In the genomic region with DNA sequence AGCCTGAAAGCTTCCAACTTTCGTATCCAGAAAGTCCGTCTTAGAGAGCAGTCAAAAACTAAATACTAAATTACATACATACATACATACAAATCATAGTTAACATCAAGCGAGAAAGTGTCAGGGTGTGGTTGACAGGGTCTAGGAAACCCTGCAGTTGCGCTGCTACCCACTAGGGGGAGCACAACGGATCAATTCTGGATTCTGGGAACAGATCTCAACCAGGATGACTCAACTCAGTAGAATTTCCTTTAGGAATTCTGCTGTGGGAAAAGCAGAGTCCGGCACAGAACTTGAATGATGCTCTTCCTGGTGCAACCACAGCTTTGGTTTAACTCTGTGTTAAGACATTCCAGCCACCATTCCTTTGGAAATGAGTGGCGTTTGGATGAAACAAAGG, we compare ENCODE assay signal across 9 mouse cellular contexts. TPM values are rescaled to one million over a fixed set of nuclear protein-coding genes. Genes with fewer than 3 reads are reported as not detected.
DNase-seq lines count a peak whose midpoint lies in the region; ATAC-seq and TF ChIP-seq lines count a peak whose summit lies in the region.
"Had no signal": no experiment of that assay in that cellular context is flagged by ENCODE, and none has a peak within 500 bp of the region (broad histone marks: within the 10 kb centered on the region; RNA-seq: fewer than 3 reads in every experiment).

No protein-coding gene starts in this region.

- no peaks in the 10 kb centered on the region for H3K27me3 ChIP-seq in hindbrain, embryonic 14.5 days (ENCODE audit: control insufficient read depth, insufficient read depth, low read length)
- H3K27me3 ChIP-seq in hindbrain, embryonic 16.5 days (replicated peaks; ENCODE audit: control insufficient read depth, insufficient read depth, low read length): no peaks in the 10 kb centered on the region
- H3K27me3 ChIP-seq in intestine, postnatal 0 days (replicated peaks; ENCODE audit: control insufficient read depth, insufficient read depth, low read length): no peaks in the 10 kb centered on the region

- H3K4me2 ChIP-seq in hindbrain, embryonic 14.5 days (replicated peaks): no peak overlapping the region
- no peak overlapping the region for H3K4me2 ChIP-seq in hindbrain, embryonic 16.5 days (ENCODE audit: low read length)
- no peak overlapping the region; the same call in 1 of the 2 replicates for H3K4me2 ChIP-seq in intestine, postnatal 0 days (replicated peaks; ENCODE audit: low read depth)

- WGBS in hindbrain, embryonic 14.5 days: 44% methylated on average over 7 of the region's 7 CpGs
- 38% methylated on average over 7 of the region's 7 CpGs for WGBS in hindbrain, embryonic 16.5 days
- WGBS in intestine, postnatal 0 days: 35% methylated on average over 7 of the region's 7 CpGs

- intact Hi-C loops in left cerebral cortex, postnatal 36 days (cut with DNase I): no loop called here

- H3K4me1 ChIP-seq in hindbrain, embryonic 14.5 days (replicated peaks; ENCODE audit: control insufficient read depth, insufficient read depth, low read length): no peaks in the 10 kb centered on the region; the same call in 1 of the 2 replicates
- no peaks in the 10 kb centered on the region; the same call in 1 of the 2 replicates for H3K4me1 ChIP-seq in hindbrain, embryonic 16.5 days (ENCODE audit: control insufficient read depth, insufficient read depth, low read depth, low read length)
- peaks cover 15% of the 10 kb centered on the region for H3K4me1 ChIP-seq in bone marrow macrophage, adult 2 months (ENCODE audit: control insufficient read depth, insufficient read depth, low read length)
- 0 out of 2 replicates have a peak, but pooled peaks cover 5% of the 10 kb centered on the region for H3K4me1 ChIP-seq in intestine, postnatal 0 days (replicated peaks; ENCODE audit: control insufficient read depth, insufficient read depth, low read length)

- TF ChIP-seq POLR2A in bone marrow macrophage, adult 2 months (IDR thresholded peaks at IDR 0.05; ENCODE audit: borderline replicate concordance, low read depth, low read length): no peak

- H3K9me3 ChIP-seq in hindbrain, embryonic 14.5 days (ENCODE audit: control insufficient read depth, low read length): no peaks in the 10 kb centered on the region
- H3K9me3 ChIP-seq in hindbrain, embryonic 16.5 days (ENCODE audit: control insufficient read depth, low read length): no peaks in the 10 kb centered on the region
- no peaks in the 10 kb centered on the region for H3K9me3 ChIP-seq in intestine, postnatal 0 days (ENCODE audit: control insufficient read depth)

- DNase-seq in hindbrain, embryonic 14.5 days (ENCODE audit: low spot score): peak; percentile 69
- peak; percentile 43 to 71 for DNase-seq in frontal cortex, postnatal 36 days (ENCODE audit: low spot score in 2 of 2)
- DNase-seq in left cerebral cortex, postnatal 36 days (ENCODE audit: low spot score in 2 of 2): peak; percentile 23 to 42
- DNase-seq in ovary, postnatal 36 days (ENCODE audit: low spot score): peak; percentile 52
- DNase-seq in urinary bladder, postnatal 10 days (ENCODE audit: low spot score): peak; percentile 21

- no peak for ATAC-seq in hindbrain, embryonic 14.5 days (ENCODE audit: low FRiP score)
- ATAC-seq in hindbrain, embryonic 16.5 days: no peak
- peak; percentile 31; the same call in 1 of the 2 replicates for ATAC-seq in intestine, postnatal 0 days

- H3K36me3 ChIP-seq in hindbrain, embryonic 14.5 days (replicated peaks; ENCODE audit: control insufficient read depth, insufficient read depth): no peaks in the 10 kb centered on the region
- no peaks in the 10 kb centered on the region for H3K36me3 ChIP-seq in hindbrain, embryonic 16.5 days (ENCODE audit: control insufficient read depth, insufficient read depth, low read length)
- H3K36me3 ChIP-seq in intestine, postnatal 0 days (ENCODE audit: control insufficient read depth, insufficient read depth): peaks cover 26% of the 10 kb centered on the region

- H3K9ac ChIP-seq in hindbrain, embryonic 14.5 days: no peak overlapping the region
- H3K9ac ChIP-seq in hindbrain, embryonic 16.5 days (ENCODE audit: low read depth, low read length): no peak overlapping the region
- no peak overlapping the region for H3K9ac ChIP-seq in intestine, postnatal 0 days (ENCODE audit: low read depth, low read length)

- H3K27ac ChIP-seq in hindbrain, embryonic 14.5 days: no peak overlapping the region
- no peak overlapping the region for H3K27ac ChIP-seq in hindbrain, embryonic 16.5 days (ENCODE audit: low read depth, low read length)
- H3K27ac ChIP-seq in bone marrow macrophage, adult 2 months (ENCODE audit: insufficient read depth, low read depth, low read length): no peak overlapping the region
- no peak overlapping the region for H3K27ac ChIP-seq in intestine, postnatal 0 days (ENCODE audit: low read depth, low read length)

- TF ChIP-seq CTCF in bone marrow macrophage, adult 2 months (IDR thresholded peaks at IDR 0.05; ENCODE audit: low read depth, low read length): peak; percentile 77
- peak; percentile 87 for TF ChIP-seq CTCF in intestine, postnatal 0 days (IDR thresholded peaks at IDR 0.05; ENCODE audit: low read depth)

- no peak overlapping the region for H3K4me3 ChIP-seq in hindbrain, embryonic 14.5 days (replicated peaks; ENCODE audit: low read length)
- no peak overlapping the region for H3K4me3 ChIP-seq in hindbrain, embryonic 16.5 days (ENCODE audit: low read length)
- H3K4me3 ChIP-seq in bone marrow macrophage, adult 2 months (ENCODE audit: insufficient read depth, low read length): no peak overlapping the region
- no peak overlapping the region for H3K4me3 ChIP-seq in intestine, postnatal 0 days (ENCODE audit: low read depth, low read length)

RNA-seq across cellular contexts. Expression of gene S100a11, which starts 2.3 kb away (rescaled TPM):
- 185 and 218 TPM in 2 replicates for polyA plus RNA-seq in hindbrain, embryonic 14.5 days (2014; fragmentation: Nextera tagmentation; extraction: Ambion mirVana)
- polyA plus RNA-seq in hindbrain, embryonic 16.5 days (2015; fragmentation: Nextera tagmentation; extraction: Ambion mirVana): 173 and 217 TPM in 2 replicates
- polyA plus RNA-seq in bone marrow macrophage, adult 2 months (2012; ENCODE audit: insufficient read depth, insufficient read length, missing spikeins): 357 and 359 TPM in 2 replicates
- polyA plus RNA-seq in intestine, postnatal 0 days (2015; fragmentation: Nextera tagmentation; extraction: Ambion mirVana): 965 and 1,093 TPM in 2 replicates
- 1 to 10 TPM; 7.0 to 9.9 TPM for total RNA-seq in left cerebral cortex, postnatal 36 days (2021)

RNA-seq across cellular contexts. Expression of gene S100a10, which starts 32.3 kb away (rescaled TPM):
- polyA plus RNA-seq in hindbrain, embryonic 14.5 days (2014; fragmentation: Nextera tagmentation; extraction: Ambion mirVana): 172 and 201 TPM in 2 replicates
- 198 and 202 TPM in 2 replicates for polyA plus RNA-seq in hindbrain, embryonic 16.5 days (2015; fragmentation: Nextera tagmentation; extraction: Ambion mirVana)
- polyA plus RNA-seq in bone marrow macrophage, adult 2 months (2012; ENCODE audit: insufficient read depth, insufficient read length, missing spikeins): 412 and 439 TPM in 2 replicates
- polyA plus RNA-seq in intestine, postnatal 0 days (2015; fragmentation: Nextera tagmentation; extraction: Ambion mirVana): 733 and 887 TPM in 2 replicates
- 10 to 100 TPM; 32.5 to 40.0 TPM for total RNA-seq in left cerebral cortex, postnatal 36 days (2021)

RNA-seq across cellular contexts. Expression of gene Tchhl1, which starts 54.1 kb away (rescaled TPM):
- polyA plus RNA-seq in hindbrain, embryonic 14.5 days (2014; fragmentation: Nextera tagmentation; extraction: Ambion mirVana): not detected in 2 replicates
- not detected in 2 replicates for polyA plus RNA-seq in hindbrain, embryonic 16.5 days (2015; fragmentation: Nextera tagmentation; extraction: Ambion mirVana)
- polyA plus RNA-seq in bone marrow macrophage, adult 2 months (2012; ENCODE audit: insufficient read depth, insufficient read length, missing spikeins): not detected in 2 replicates
- 0.12 and 0.27 TPM in 2 replicates for polyA plus RNA-seq in intestine, postnatal 0 days (2015; fragmentation: Nextera tagmentation; extraction: Ambion mirVana)
- not detected for total RNA-seq in left cerebral cortex, postnatal 36 days (2021)
- total RNA-seq: neutrophil, adult 5-6 weeks had no signal
